Mouse (Mus musculus) bone marrow macrophage, adult 2 months (primary cell): ENCODE data around the gene Mtmr4. TPM values are rescaled to one million over a fixed set of nuclear protein-coding genes. Genes with fewer than 3 reads are reported as not detected.

Source experiments
- H3K27ac ChIP-seq: 2 replicates; pipeline ENCODE4 v1.5.1; 2012; ENCODE audit warnings: low read depth, low read length; ENCODE audit not compliant: insufficient read depth
- H3K4me1 ChIP-seq: 2 replicates; pipeline ENCODE4 v1.6.1; 2012; ENCODE audit warnings: low read length; ENCODE audit not compliant: control insufficient read depth, insufficient read depth
- H3K4me3 ChIP-seq: 2 replicates; pipeline ENCODE4 v1.5.1; 2012; ENCODE audit warnings: mild to moderate bottlenecking, low read length, moderate library complexity; ENCODE audit not compliant: insufficient read depth
- CTCF ChIP-seq: IDR thresholded peaks from 2 replicates; pipeline ENCODE4 v1.5.1; 2012; ENCODE audit warnings: low read depth, mild to moderate bottlenecking, low read length, moderate library complexity
- POLR2A ChIP-seq: IDR thresholded peaks from 2 replicates; pipeline ENCODE4 v1.6.1; 2012; ENCODE audit warnings: mild to moderate bottlenecking, low read depth, low read length, borderline replicate concordance
- polyA plus RNA-seq: library from polyadenylated mRNA; stranded (reverse); fragments of >200 nt; gene quantifications from 2 replicates; pipeline ENCODE4 v1.2.4, GENCODE M21; 2012; ENCODE audit not compliant: missing spikeins, insufficient read depth, insufficient read length

Mtmr4 gene
- 11.0 and 16.3 TPM in 2 replicates for polyA plus RNA-seq

DNA sequence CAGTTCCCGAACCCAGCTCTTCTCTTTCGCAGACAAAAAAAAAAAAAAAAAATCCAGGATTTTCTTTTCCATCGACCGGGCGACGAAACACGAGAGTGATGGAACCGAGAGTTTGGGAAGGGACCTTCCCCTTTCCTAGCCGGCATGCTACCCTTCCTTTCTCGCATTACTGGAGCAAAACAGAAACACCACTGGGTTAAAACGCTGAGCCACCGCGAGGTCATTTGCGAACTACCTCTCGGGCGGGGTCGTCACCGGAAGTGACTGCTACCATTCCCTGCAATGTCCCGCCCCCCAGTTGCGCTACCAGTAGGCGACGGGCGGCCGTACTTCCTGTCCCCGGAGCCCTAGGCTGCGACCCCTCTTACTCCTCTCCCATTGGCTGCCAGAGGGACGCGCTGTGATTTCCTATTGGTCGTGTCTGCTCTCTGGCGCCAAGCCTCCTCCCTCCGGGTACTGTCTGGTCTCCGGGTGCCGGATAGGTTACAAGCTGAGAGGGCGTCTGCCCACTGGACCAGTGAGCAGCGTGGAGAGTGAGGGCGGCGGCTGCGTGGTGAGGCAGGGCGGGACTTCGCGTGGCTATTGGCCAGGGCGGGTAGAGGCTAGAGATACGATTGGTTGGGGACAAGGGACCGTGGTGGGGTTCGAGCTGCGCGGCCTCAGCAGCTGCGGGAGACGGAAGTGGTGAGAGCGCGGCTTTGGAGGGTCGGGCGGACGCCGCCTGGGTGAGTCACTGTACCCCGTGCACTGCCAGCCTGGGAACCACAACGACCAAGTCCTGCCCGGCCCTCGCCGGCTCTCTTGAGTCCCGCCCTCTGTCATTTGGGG is at the start of gene Mtmr4:
Gene Mtmr4 (plus strand): TSS at position 637 of the 828 bp plus-strand sequence.
- peaks cover 22% of the 10 kb centered on the region for H3K4me1 ChIP-seq
- H3K27ac ChIP-seq: peak within 1 kb of the TSS; percentile 86
- TF ChIP-seq CTCF (no peak), POLR2A (peak; percentile 94)
- H3K4me3 ChIP-seq: peak within 1 kb of the TSS; percentile 89

GRCm38 (mm10) chr11:87542285-87542684 is 49.7 kb upstream of the Mtmr4 start:
- Histone ChIP-seq H3K4me1 (no peaks in the 10 kb centered on the region), H3K4me3 (no peak overlapping the region), H3K27ac (no peak overlapping the region)
- TF ChIP-seq CTCF (no peak), POLR2A (no peak)

GRCm38 (mm10) chr11:87542906-87543305 is 49.1 kb upstream of the Mtmr4 start:
- no peak overlapping the region for H3K4me3 ChIP-seq

GRCm38 (mm10) chr11:87553342-87553741 is 38.6 kb upstream of the Mtmr4 start:
- TF ChIP-seq CTCF: no peak
- no peak for TF ChIP-seq POLR2A
- no peak overlapping the region for H3K4me3 ChIP-seq
- no peak overlapping the region for H3K27ac ChIP-seq
- no peaks in the 10 kb centered on the region for H3K4me1 ChIP-seq

More at GRCm38 (mm10) chr11:87542906-87543305, 49.1 kb upstream of the Mtmr4 start:
- Histone ChIP-seq H3K4me1 (no peaks in the 10 kb centered on the region), H3K27ac (no peak overlapping the region)
- TF ChIP-seq POLR2A (no peak), CTCF (no peak)

GRCm38 (mm10) chr11:87554386-87554785 is 37.6 kb upstream of the Mtmr4 start:
- no peak overlapping the region for H3K27ac ChIP-seq
- H3K4me1 ChIP-seq: no peaks in the 10 kb centered on the region
- TF ChIP-seq POLR2A: no peak
- no peak for TF ChIP-seq CTCF
- H3K4me3 ChIP-seq: no peak overlapping the region

- Histone ChIP-seq H3K4me1 (no peaks in the 10 kb centered on the region), H3K27ac (no peak overlapping the region), H3K4me3 (no peak overlapping the region)
- TF ChIP-seq POLR2A (no peak), CTCF (no peak)
Observed at GRCm38 (mm10) chr11:87555106-87555703, 36.8 kb upstream of the Mtmr4 start.

DNA sequence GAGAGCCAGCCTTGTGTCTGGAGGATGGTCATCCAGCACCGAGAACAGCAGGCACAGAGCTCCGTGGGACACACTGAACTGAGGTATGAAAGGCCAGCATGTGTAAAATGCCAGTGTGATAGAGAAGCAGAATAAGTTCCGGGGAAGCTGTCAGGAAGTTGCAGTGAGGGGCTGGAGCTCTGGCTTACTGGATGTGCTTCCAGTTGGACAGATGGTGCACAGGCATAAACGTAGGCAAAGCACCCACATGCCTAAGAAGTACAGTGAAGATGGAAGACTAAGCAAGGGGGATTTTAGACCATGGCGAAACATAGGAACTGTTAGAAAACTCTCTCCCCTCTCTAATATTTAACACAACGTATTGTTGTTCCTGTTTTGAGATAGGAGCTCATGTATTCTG is 30.8 kb upstream of the Mtmr4 start:
- no peaks in the 10 kb centered on the region for H3K4me1 ChIP-seq
- no peak overlapping the region for H3K27ac ChIP-seq
- H3K4me3 ChIP-seq: no peak overlapping the region
- TF ChIP-seq CTCF (no peak), POLR2A (no peak)

- no peak for TF ChIP-seq CTCF
- TF ChIP-seq POLR2A: no peak
- Histone ChIP-seq H3K27ac (no peak within 1 kb of the TSS), H3K4me1 (peaks cover 4% of the 10 kb centered on the region), H3K4me3 (no peak within 1 kb of the TSS)
Observed at GRCm38 (mm10) chr11:87566501-87566900, 25.5 kb upstream of the Mtmr4 start, which contains the start of gene Gm11492. TSS of gene Gm11492 (plus strand) at chr11:87566653.

DNA sequence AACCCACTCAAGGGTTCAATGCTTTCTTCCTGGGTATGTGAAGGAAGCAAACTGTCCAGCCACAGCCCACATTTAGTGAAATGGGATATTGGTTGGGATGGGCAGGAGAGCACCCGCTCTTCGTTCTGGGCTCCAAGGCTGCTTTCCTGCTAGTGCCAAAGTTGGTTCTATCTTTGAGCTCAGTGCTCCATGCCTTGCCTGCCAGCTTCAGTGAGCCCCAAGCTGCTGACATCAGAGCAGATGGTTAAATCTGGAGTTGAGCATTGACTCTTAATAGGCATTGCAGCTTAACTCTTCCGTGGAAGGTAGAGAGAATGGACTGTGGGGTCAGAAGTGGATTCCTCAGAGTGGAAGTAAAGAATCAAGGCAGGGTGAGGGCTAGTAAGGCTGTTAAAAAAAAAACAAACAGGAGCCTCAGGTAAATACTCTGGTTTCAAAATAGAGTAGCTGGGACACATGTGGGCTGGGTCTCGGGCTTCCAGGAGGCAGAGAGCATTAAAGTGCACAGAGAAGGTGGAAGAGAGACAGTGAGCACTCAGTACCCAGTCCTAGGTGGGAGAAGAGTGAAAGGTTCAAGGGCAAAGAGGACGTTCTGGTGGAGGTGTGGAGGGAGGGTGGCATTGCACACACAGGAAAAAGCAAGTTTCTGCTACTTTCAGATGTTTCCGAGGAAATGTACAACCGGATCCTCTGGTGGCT is 23.6 kb upstream of the Mtmr4 start, which contains the start of gene Sept4:
Gene Sept4 (plus strand): TSS at position 649 of the 699 bp plus-strand sequence.
- H3K4me1 ChIP-seq: peaks cover 4% of the 10 kb centered on the region
- TF ChIP-seq CTCF: no peak
- TF ChIP-seq POLR2A: no peak
- H3K4me3 ChIP-seq: no peak within 1 kb of the TSS
- H3K27ac ChIP-seq: no peak within 1 kb of the TSS
